Mouse (Mus musculus): ENCODE data around the gene Gtpbp2. TPM values are rescaled to one million over a fixed set of nuclear protein-coding genes. Genes with fewer than 3 reads are reported as not detected.
A peak's percentile ranks its signal among the peaks of the same experiment; 100 is the strongest.

Gtpbp2 gene
- polyA plus RNA-seq, 1 experiment from 2014 or later: 41.3 TPM

- H3K27ac ChIP-seq (replicated peaks): no peak overlapping the region
- WGBS: 94% methylated on average over 5 of the region's 5 CpGs
- no peak overlapping the region for H3K4me3 ChIP-seq (replicated peaks)
- H3K9me3 ChIP-seq (replicated peaks): no peaks in the 10 kb centered on the region
- peaks cover 26% of the 10 kb centered on the region for H3K4me1 ChIP-seq
- no peak overlapping the region for H3K4me2 ChIP-seq
- H3K27me3 ChIP-seq (replicated peaks): no peaks in the 10 kb centered on the region
- no peak for ATAC-seq (ENCODE audit: low FRiP score)
- no peaks in the 10 kb centered on the region for H3K36me3 ChIP-seq
- H3K9ac ChIP-seq (replicated peaks): no peak overlapping the region
Measured at GRCm38 (mm10) chr17:46156680-46157079, 4.2 kb upstream of the Gtpbp2 start.

GRCm38 (mm10) chr17:46157131-46157530, 3.7 kb upstream of the Gtpbp2 start:
- no peak for ATAC-seq (ENCODE audit: low FRiP score)
- WGBS: 84% methylated on average over 8 of the region's 8 CpGs

GRCm38 (mm10) chr17:46159236-46159635, 1.6 kb upstream of the Gtpbp2 start:
- Histone ChIP-seq H3K27me3 (replicated peaks) (no peaks in the 10 kb centered on the region), H3K4me3 (replicated peaks) (no peak overlapping the region), H3K4me1 (peaks cover 31% of the 10 kb centered on the region), H3K36me3 (peaks cover 2% of the 10 kb centered on the region), H3K27ac (replicated peaks) (no peak overlapping the region), H3K9me3 (replicated peaks) (no peaks in the 10 kb centered on the region), H3K4me2 (no peak overlapping the region), H3K9ac (replicated peaks) (no peak overlapping the region)
- 69% methylated on average over 2 of the region's 2 CpGs for WGBS
- no peak for ATAC-seq (ENCODE audit: low FRiP score)

More at GRCm38 (mm10) chr17:46157131-46157530, 3.7 kb upstream of the Gtpbp2 start:
- Histone ChIP-seq H3K36me3 (no peaks in the 10 kb centered on the region), H3K27me3 (replicated peaks) (no peaks in the 10 kb centered on the region), H3K27ac (replicated peaks) (no peak overlapping the region), H3K9ac (replicated peaks) (no peak overlapping the region), H3K4me3 (replicated peaks) (no peak overlapping the region), H3K4me1 (peaks cover 30% of the 10 kb centered on the region), H3K9me3 (replicated peaks) (no peaks in the 10 kb centered on the region), H3K4me2 (no peak overlapping the region)

GRCm38 (mm10) chr17:46160090-46160662, 656 bp upstream of the Gtpbp2 start:
- WGBS: under 1% methylated on average over 16 of the region's 16 CpGs
- no peaks in the 10 kb centered on the region for H3K27me3 ChIP-seq (replicated peaks)
- H3K4me2 ChIP-seq: peak overlapping the region; percentile 89
- H3K4me3 ChIP-seq (replicated peaks): peak overlapping the region; percentile 85
- H3K36me3 ChIP-seq: peaks cover 12% of the 10 kb centered on the region
- H3K4me1 ChIP-seq: peaks cover 31% of the 10 kb centered on the region
- H3K9me3 ChIP-seq (replicated peaks): no peaks in the 10 kb centered on the region
- peak; percentile 67 for ATAC-seq (ENCODE audit: low FRiP score)
- H3K27ac ChIP-seq (replicated peaks): peak overlapping the region; percentile 78
- peak overlapping the region; percentile 50 for H3K9ac ChIP-seq (replicated peaks)

GRCm38 (mm10) chr17:46161179-46161578, 347 bp downstream of the Gtpbp2 start:
- Histone ChIP-seq H3K4me2 (peak overlapping the region; percentile 89), H3K9ac (replicated peaks) (peak overlapping the region; percentile 84), H3K4me1 (peaks cover 31% of the 10 kb centered on the region), H3K9me3 (replicated peaks) (no peaks in the 10 kb centered on the region), H3K27me3 (replicated peaks) (no peaks in the 10 kb centered on the region), H3K36me3 (peaks cover 22% of the 10 kb centered on the region), H3K27ac (replicated peaks) (peak overlapping the region; percentile 82), H3K4me3 (replicated peaks) (peak overlapping the region; percentile 85)
- peak; percentile 40 for ATAC-seq (ENCODE audit: low FRiP score)
- under 1% methylated on average over 19 of the region's 19 CpGs for WGBS

- no peak for ATAC-seq (ENCODE audit: low FRiP score)
- Histone ChIP-seq H3K9ac (replicated peaks) (peak overlapping the region; percentile 84), H3K4me1 (peaks cover 31% of the 10 kb centered on the region), H3K4me3 (replicated peaks) (peak overlapping the region; percentile 85), H3K4me2 (peak overlapping the region; percentile 89), H3K36me3 (peaks cover 27% of the 10 kb centered on the region), H3K27me3 (replicated peaks) (no peaks in the 10 kb centered on the region), H3K9me3 (replicated peaks) (no peaks in the 10 kb centered on the region), H3K27ac (replicated peaks) (peak overlapping the region; percentile 82)
- WGBS: 52% methylated on average over 9 of the region's 9 CpGs
Measured at GRCm38 (mm10) chr17:46161710-46162109, 878 bp downstream of the Gtpbp2 start.

GRCm38 (mm10) chr17:46162551-46162950, 1.7 kb downstream of the Gtpbp2 start:
- H3K9ac ChIP-seq (replicated peaks): no peak overlapping the region
- 94% methylated on average over 7 of the region's 7 CpGs for WGBS
- no peaks in the 10 kb centered on the region for H3K27me3 ChIP-seq (replicated peaks)
- H3K4me1 ChIP-seq: peaks cover 31% of the 10 kb centered on the region
- H3K9me3 ChIP-seq (replicated peaks): no peaks in the 10 kb centered on the region
- no peak overlapping the region for H3K4me3 ChIP-seq (replicated peaks)
- H3K4me2 ChIP-seq: peak overlapping the region; percentile 6; the same call in 1 of the 2 replicates
- ATAC-seq (ENCODE audit: low FRiP score): no peak
- peaks cover 36% of the 10 kb centered on the region for H3K36me3 ChIP-seq
- H3K27ac ChIP-seq (replicated peaks): no peak overlapping the region

GRCm38 (mm10) chr17:46162951-46163421, 2.2 kb downstream of the Gtpbp2 start:
- H3K4me2 ChIP-seq: peak overlapping the region; percentile 6; the same call in 1 of the 2 replicates
- H3K9ac ChIP-seq (replicated peaks): no peak overlapping the region
- peaks cover 40% of the 10 kb centered on the region for H3K36me3 ChIP-seq
- no peaks in the 10 kb centered on the region for H3K9me3 ChIP-seq (replicated peaks)
- H3K4me3 ChIP-seq (replicated peaks): no peak overlapping the region
- no peak for ATAC-seq (ENCODE audit: low FRiP score)
- 87% methylated on average over 9 of the region's 9 CpGs for WGBS
- no peak overlapping the region for H3K27ac ChIP-seq (replicated peaks)
- peaks cover 31% of the 10 kb centered on the region for H3K4me1 ChIP-seq
- H3K27me3 ChIP-seq (replicated peaks): no peaks in the 10 kb centered on the region

- Histone ChIP-seq H3K36me3 (peaks cover 52% of the 10 kb centered on the region), H3K4me3 (replicated peaks) (no peak overlapping the region), H3K4me1 (peaks cover 31% of the 10 kb centered on the region), H3K27ac (replicated peaks) (no peak overlapping the region), H3K4me2 (no peak overlapping the region), H3K27me3 (replicated peaks) (no peaks in the 10 kb centered on the region), H3K9me3 (replicated peaks) (no peaks in the 10 kb centered on the region), H3K9ac (replicated peaks) (no peak overlapping the region)
- WGBS: 98% methylated on average over 8 of the region's 8 CpGs
- ATAC-seq (ENCODE audit: low FRiP score): no peak
Measured at GRCm38 (mm10) chr17:46164301-46164700, 3.5 kb downstream of the Gtpbp2 start.

- H3K27me3 ChIP-seq (replicated peaks): no peaks in the 10 kb centered on the region
- no peak overlapping the region for H3K4me3 ChIP-seq (replicated peaks)
- no peak overlapping the region for H3K9ac ChIP-seq (replicated peaks)
- no peaks in the 10 kb centered on the region for H3K9me3 ChIP-seq (replicated peaks)
- H3K27ac ChIP-seq (replicated peaks): no peak overlapping the region
- H3K36me3 ChIP-seq: peaks cover 56% of the 10 kb centered on the region
- no peak for ATAC-seq (ENCODE audit: low FRiP score)
- WGBS: 93% methylated on average over 10 of the region's 10 CpGs
- H3K4me2 ChIP-seq: no peak overlapping the region
- H3K4me1 ChIP-seq: peaks cover 28% of the 10 kb centered on the region
Measured at GRCm38 (mm10) chr17:46164791-46165190, 4.0 kb downstream of the Gtpbp2 start.

GRCm38 (mm10) chr17:46165460-46165859, 4.6 kb downstream of the Gtpbp2 start:
- no peak overlapping the region for H3K4me2 ChIP-seq
- H3K27me3 ChIP-seq (replicated peaks): no peaks in the 10 kb centered on the region
- peaks cover 23% of the 10 kb centered on the region for H3K4me1 ChIP-seq
- H3K9ac ChIP-seq (replicated peaks): no peak overlapping the region
- H3K27ac ChIP-seq (replicated peaks): no peak overlapping the region
- peaks cover 62% of the 10 kb centered on the region for H3K36me3 ChIP-seq
- ATAC-seq (ENCODE audit: low FRiP score): no peak
- WGBS: 92% methylated on average over 12 of the region's 12 CpGs
- H3K9me3 ChIP-seq (replicated peaks): no peaks in the 10 kb centered on the region
- H3K4me3 ChIP-seq (replicated peaks): no peak overlapping the region

- H3K9me3 ChIP-seq (replicated peaks): no peaks in the 10 kb centered on the region
Measured at GRCm38 (mm10) chr17:46166270-46166669, 5.4 kb downstream of the Gtpbp2 start.

More at GRCm38 (mm10) chr17:46166270-46166669, 5.4 kb downstream of the Gtpbp2 start:
- 91% methylated on average over 5 of the region's 5 CpGs for WGBS
- H3K27me3 ChIP-seq (replicated peaks): no peaks in the 10 kb centered on the region
- H3K27ac ChIP-seq (replicated peaks): no peak overlapping the region
- no peak overlapping the region for H3K4me2 ChIP-seq
- no peak overlapping the region for H3K4me3 ChIP-seq (replicated peaks)
- no peak for ATAC-seq (ENCODE audit: low FRiP score)
- H3K4me1 ChIP-seq: peaks cover 23% of the 10 kb centered on the region
- no peak overlapping the region for H3K9ac ChIP-seq (replicated peaks)
- peaks cover 65% of the 10 kb centered on the region for H3K36me3 ChIP-seq

All from neural tube, embryonic 15.5 days (tissue).